Mouse (Mus musculus): ENCODE measurements around the gene Gm572. TPM values are rescaled to one million over a fixed set of nuclear protein-coding genes. Genes with fewer than 3 reads are reported as not detected.

The Gm572 gene
- polyA plus RNA-seq, 1 experiment from 2014 or later = 0.19 TPM

DNA sequence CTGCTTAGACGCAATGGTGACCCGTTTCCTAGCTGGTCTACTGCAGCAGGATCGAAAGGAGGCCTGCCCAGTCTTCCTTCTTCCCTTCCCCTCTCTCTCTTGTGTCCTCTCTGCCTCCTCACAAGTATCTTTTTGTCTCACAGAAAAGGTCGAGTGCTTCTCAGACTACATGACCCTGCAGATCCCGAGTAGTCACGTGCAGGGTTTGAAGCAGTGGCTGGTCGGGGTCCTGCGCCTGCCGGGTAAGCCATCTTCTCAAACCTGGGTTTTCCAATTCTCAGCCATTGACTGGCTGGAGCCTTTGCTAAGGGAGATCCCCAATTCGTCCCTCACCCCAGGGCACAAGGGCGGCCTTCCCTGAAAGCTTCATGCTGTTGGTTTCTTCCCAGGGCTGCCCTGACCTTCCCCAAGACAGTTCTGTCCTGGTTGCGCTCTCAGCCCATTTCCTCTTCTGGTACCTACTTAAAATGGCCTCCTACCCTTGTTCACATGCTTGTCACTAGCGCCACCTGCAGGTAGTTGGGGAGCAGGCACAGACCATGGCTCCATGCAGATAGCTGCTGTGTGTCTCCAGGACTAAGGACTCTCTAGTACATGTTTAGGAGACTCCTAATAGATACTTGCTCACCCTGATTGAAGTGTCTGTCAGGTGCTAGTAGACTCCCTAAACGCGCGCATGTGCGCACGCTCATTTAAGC lies 11.7 kb downstream of the Gm572 start:
- 87% methylated on average over 18 of the region's 18 CpGs for WGBS
- H3K4me2 ChIP-seq (ENCODE audit: low read length) = no peak overlapping the region
- H3K27me3 ChIP-seq (ENCODE audit: control insufficient read depth, insufficient read depth, low read length) = no peaks in the 10 kb centered on the region
- H3K27ac ChIP-seq (replicated peaks in 1 of 2; ENCODE audit: control insufficient read depth in 1 of 2, insufficient read depth in 1 of 2, low read depth in 2 of 2, low read length in 2 of 2) = no peak overlapping the region
- no peak overlapping the region for H3K4me3 ChIP-seq (ENCODE audit: control insufficient read depth in 1 of 2, insufficient read depth in 1 of 2, low read depth in 1 of 2, low read length in 2 of 2)
- H3K9ac ChIP-seq (ENCODE audit: low read length) = no peak overlapping the region
- peaks cover 11 to 13% of the 10 kb centered on the region in 2 experiments for H3K4me1 ChIP-seq (ENCODE audit: control insufficient read depth in 2 of 2, insufficient read depth in 2 of 2, low read length in 2 of 2)
- no peak for ATAC-seq (ENCODE audit: insufficient number of reproducible peaks, insufficient read depth, low FRiP score, low read depth)
- 0 out of 2 replicates have a peak, but pooled peaks cover 3% of the 10 kb centered on the region for H3K9me3 ChIP-seq (ENCODE audit: control insufficient read depth, low read length)
- no peaks in the 10 kb centered on the region for H3K36me3 ChIP-seq (ENCODE audit: control insufficient read depth, insufficient read depth, low read length)

DNA sequence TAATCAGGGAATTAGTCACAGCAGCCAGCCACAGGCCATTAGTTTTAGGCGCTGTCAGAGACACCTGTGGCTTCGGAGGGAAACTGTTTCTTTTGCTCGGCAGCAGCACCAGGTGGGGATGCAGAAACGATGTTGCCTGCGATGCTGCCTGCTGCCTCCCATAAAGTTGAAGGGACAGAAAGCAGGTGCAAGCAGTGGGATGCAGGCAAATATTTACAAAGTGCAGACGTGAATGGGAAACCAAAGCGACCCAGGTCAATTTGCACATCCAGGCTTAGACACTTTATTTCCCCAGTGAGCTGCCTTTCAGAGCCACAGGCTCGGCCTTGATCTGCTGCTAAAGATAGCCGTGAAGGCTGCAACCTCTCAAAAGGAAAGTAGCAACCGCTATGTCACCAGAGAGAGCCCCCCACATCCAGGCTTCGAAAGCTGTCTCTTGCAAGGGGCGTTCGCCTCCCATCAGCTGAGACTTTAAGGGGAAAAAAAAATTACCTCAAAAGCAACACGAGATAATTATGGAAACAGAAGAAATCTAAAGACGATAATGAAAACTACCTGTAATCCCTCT lies 13.7 kb downstream of the Gm572 start:
- 0 out of 2 replicates have a peak, but pooled peaks cover 3% of the 10 kb centered on the region for H3K9me3 ChIP-seq (ENCODE audit: control insufficient read depth, low read length)

DNA sequence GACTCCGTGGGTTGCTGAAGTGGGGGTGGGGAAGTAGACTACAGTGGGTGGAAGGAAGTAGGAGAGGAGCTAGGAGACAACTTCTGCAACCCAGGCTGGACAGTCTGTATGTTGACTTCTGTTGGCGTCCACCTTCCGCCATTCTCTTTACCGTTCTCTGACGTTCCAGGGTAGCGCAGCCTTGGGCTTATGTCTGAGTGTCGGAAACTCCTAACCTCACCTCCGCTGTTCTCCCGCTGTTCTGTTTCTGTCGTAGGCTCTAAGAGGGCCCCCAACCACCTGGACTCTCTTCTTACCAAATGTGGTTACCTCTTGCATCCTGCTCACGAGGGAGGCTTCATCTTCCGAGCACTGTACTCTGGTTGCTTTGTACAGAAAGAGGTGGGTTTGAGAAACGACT lies 14.7 kb downstream of the Gm572 start:
- Histone ChIP-seq H3K9ac (ENCODE audit: low read length) (no peak overlapping the region), H3K9me3 (ENCODE audit: control insufficient read depth, low read length) (0 out of 2 replicates have a peak, but pooled peaks cover 3% of the 10 kb centered on the region), H3K4me2 (ENCODE audit: low read length) (peak overlapping the region; percentile 56; the same call in 1 of the 2 replicates), H3K27me3 (ENCODE audit: control insufficient read depth, insufficient read depth, low read length) (no peaks in the 10 kb centered on the region), H3K4me1 (ENCODE audit: control insufficient read depth in 2 of 2, insufficient read depth in 2 of 2, low read length in 2 of 2) (peaks cover 17 to 23% of the 10 kb centered on the region in 2 experiments), H3K27ac (replicated peaks in 1 of 2; ENCODE audit: control insufficient read depth in 1 of 2, insufficient read depth in 1 of 2, low read depth in 2 of 2, low read length in 2 of 2) (0 out of 4 replicates have a peak overlapping the region, but pooled peaks of 1 of the 2 experiments have one; percentile 6), H3K4me3 (ENCODE audit: control insufficient read depth in 1 of 2, insufficient read depth in 1 of 2, low read depth in 1 of 2, low read length in 2 of 2) (no peak overlapping the region), H3K36me3 (ENCODE audit: control insufficient read depth, insufficient read depth, low read length) (no peaks in the 10 kb centered on the region)
- no peak for ATAC-seq (ENCODE audit: insufficient number of reproducible peaks, insufficient read depth, low FRiP score, low read depth)
- WGBS = 81% methylated on average over 13 of the region's 13 CpGs

More for the DNA sequence above, 13.7 kb downstream of the Gm572 start:
- 19% methylated on average over 15 of the region's 15 CpGs for WGBS
- no peaks in the 10 kb centered on the region for H3K36me3 ChIP-seq (ENCODE audit: control insufficient read depth, insufficient read depth, low read length)
- no peak for ATAC-seq (ENCODE audit: insufficient number of reproducible peaks, insufficient read depth, low FRiP score, low read depth)
- H3K4me2 ChIP-seq (ENCODE audit: low read length) = peak overlapping the region; percentile 56
- no peaks in the 10 kb centered on the region for H3K27me3 ChIP-seq (ENCODE audit: control insufficient read depth, insufficient read depth, low read length)
- peak overlapping the region; percentile 30; the same call in 1 of the 2 replicates for H3K9ac ChIP-seq (ENCODE audit: low read length)
- peak overlapping the region in 1 of 2 experiments; percentile 3; a peak in 2 of 4 replicates for H3K4me3 ChIP-seq (ENCODE audit: control insufficient read depth in 1 of 2, insufficient read depth in 1 of 2, low read depth in 1 of 2, low read length in 2 of 2)
- peaks cover 11 to 14% of the 10 kb centered on the region in 2 experiments for H3K4me1 ChIP-seq (ENCODE audit: control insufficient read depth in 2 of 2, insufficient read depth in 2 of 2, low read length in 2 of 2)
- H3K27ac ChIP-seq (replicated peaks in 1 of 2; ENCODE audit: control insufficient read depth in 1 of 2, insufficient read depth in 1 of 2, low read depth in 2 of 2, low read length in 2 of 2) = peak overlapping the region; percentile 17 to 28; a peak in 2 of 4 replicates

DNA sequence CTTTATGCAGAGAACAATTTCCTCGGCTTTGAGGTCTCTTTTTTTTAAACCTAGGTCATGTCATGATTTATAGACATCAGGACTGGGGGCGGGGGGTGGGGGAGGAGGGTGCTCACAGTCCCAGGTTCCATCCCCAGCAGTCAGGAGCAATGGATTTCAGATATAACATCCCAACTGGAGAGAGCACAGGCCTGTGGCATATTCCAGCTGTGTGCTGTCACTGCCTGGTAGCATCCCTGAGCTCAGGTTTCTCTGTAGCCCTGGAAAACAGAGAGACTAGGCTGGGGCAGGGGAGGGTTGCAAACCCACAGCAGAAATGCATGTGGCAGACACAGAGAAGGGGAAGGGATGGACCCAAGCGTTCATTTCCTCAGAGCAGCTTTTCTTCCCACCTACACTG lies 17.1 kb downstream of the Gm572 start:
- H3K4me2 ChIP-seq (ENCODE audit: low read length) = no peak overlapping the region
- WGBS = 71% methylated on average over 3 of the region's 3 CpGs
- no peak overlapping the region for H3K4me3 ChIP-seq (ENCODE audit: control insufficient read depth in 1 of 2, insufficient read depth in 1 of 2, low read depth in 1 of 2, low read length in 2 of 2)
- H3K9me3 ChIP-seq (ENCODE audit: control insufficient read depth, low read length) = no peaks in the 10 kb centered on the region
- peaks cover 24 to 28% of the 10 kb centered on the region in 2 experiments for H3K4me1 ChIP-seq (ENCODE audit: control insufficient read depth in 2 of 2, insufficient read depth in 2 of 2, low read length in 2 of 2)
- no peaks in the 10 kb centered on the region for H3K27me3 ChIP-seq (ENCODE audit: control insufficient read depth, insufficient read depth, low read length)
- H3K9ac ChIP-seq (ENCODE audit: low read length) = no peak overlapping the region
- no peaks in the 10 kb centered on the region for H3K36me3 ChIP-seq (ENCODE audit: control insufficient read depth, insufficient read depth, low read length)
- H3K27ac ChIP-seq (replicated peaks in 1 of 2; ENCODE audit: control insufficient read depth in 1 of 2, insufficient read depth in 1 of 2, low read depth in 2 of 2, low read length in 2 of 2) = no peak overlapping the region
- ATAC-seq (ENCODE audit: insufficient number of reproducible peaks, insufficient read depth, low FRiP score, low read depth) = no peak

DNA sequence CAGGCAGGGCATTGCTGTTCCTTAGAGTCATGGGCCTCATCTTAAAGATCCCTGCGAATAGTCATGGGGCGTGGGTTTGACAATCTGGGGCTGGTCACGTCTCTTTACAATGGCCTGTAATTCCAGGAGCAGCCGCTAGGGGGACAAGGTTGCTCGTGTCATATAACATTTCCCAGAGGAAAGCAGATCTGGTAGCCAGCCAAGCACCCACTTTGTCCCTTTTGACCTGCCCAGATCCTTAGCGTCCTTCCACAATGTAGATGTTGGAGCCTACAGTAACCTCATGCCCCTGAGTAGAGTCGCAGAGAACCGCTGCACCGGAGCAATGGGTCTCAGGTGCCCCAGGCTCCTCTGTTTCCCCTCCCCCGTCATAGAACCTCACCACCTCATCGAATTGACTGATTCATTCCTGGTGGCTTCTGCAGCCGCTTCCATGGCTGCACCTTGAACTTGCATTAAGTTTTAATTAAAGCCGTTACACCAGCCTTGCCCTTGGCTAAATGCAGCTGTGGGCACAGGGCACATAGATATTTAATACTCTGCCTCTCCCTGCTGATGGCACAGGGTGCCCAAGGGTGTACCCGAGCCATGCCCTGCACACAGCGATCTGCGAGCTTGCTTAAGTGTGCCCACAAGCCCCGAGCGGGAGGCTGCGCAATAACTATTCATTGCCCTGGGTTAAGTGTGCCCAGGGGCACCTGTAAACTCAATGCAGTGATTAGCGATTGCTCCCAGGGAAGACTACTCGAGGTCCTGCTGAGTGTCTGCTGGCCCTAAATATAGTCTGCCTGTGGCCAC lies 19.2 kb downstream of the Gm572 start:
- peaks cover 27 to 28% of the 10 kb centered on the region in 2 experiments for H3K4me1 ChIP-seq (ENCODE audit: control insufficient read depth in 2 of 2, insufficient read depth in 2 of 2, low read length in 2 of 2)
- peak overlapping the region; percentile 36; the same call in 1 of the 2 replicates for H3K9ac ChIP-seq (ENCODE audit: low read length)
- H3K27me3 ChIP-seq (ENCODE audit: control insufficient read depth, insufficient read depth, low read length) = no peaks in the 10 kb centered on the region
- no peak overlapping the region for H3K4me3 ChIP-seq (ENCODE audit: control insufficient read depth in 1 of 2, insufficient read depth in 1 of 2, low read depth in 1 of 2, low read length in 2 of 2)
- WGBS = 29% methylated on average over 21 of the region's 21 CpGs
- peak overlapping the region in 1 of 2 experiments; percentile 47; a peak in 1 of 4 replicates for H3K27ac ChIP-seq (replicated peaks in 1 of 2; ENCODE audit: control insufficient read depth in 1 of 2, insufficient read depth in 1 of 2, low read depth in 2 of 2, low read length in 2 of 2)
- 0 out of 2 replicates have a peak, but pooled peaks have one; percentile 10 for ATAC-seq (ENCODE audit: insufficient number of reproducible peaks, insufficient read depth, low FRiP score, low read depth)
- H3K9me3 ChIP-seq (ENCODE audit: control insufficient read depth, low read length) = no peaks in the 10 kb centered on the region
- H3K36me3 ChIP-seq (ENCODE audit: control insufficient read depth, insufficient read depth, low read length) = no peaks in the 10 kb centered on the region
- H3K4me2 ChIP-seq (ENCODE audit: low read length) = peak overlapping the region; percentile 58

DNA sequence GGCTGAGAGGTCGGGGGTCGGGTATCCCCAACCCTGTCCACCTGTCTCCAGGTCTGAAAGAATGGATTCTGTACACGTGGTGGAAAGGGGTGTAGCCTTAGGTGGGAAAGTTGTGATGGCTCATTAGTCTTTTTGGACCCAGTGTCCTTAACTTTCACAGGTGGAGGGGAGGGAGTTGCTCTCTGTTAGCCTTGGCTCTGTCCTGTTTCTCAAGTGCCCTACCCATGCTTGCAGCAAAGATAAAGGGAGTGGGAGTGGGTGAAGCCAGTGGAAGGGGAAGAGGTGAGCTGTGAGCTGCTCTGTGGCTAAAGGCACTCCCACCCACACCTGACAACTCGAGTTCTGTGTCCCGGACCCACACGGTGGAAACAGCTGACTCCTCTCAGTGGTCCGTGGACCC lies 20.2 kb downstream of the Gm572 start:
- WGBS = 77% methylated on average over 7 of the region's 7 CpGs
- H3K4me1 ChIP-seq (ENCODE audit: control insufficient read depth in 2 of 2, insufficient read depth in 2 of 2, low read length in 2 of 2) = peaks cover 28 to 35% of the 10 kb centered on the region in 2 experiments
- no peak overlapping the region for H3K9ac ChIP-seq (ENCODE audit: low read length)
- no peaks in the 10 kb centered on the region for H3K9me3 ChIP-seq (ENCODE audit: control insufficient read depth, low read length)
- H3K27me3 ChIP-seq (ENCODE audit: control insufficient read depth, insufficient read depth, low read length) = no peaks in the 10 kb centered on the region
- no peaks in the 10 kb centered on the region for H3K36me3 ChIP-seq (ENCODE audit: control insufficient read depth, insufficient read depth, low read length)
- H3K27ac ChIP-seq (replicated peaks in 1 of 2; ENCODE audit: control insufficient read depth in 1 of 2, insufficient read depth in 1 of 2, low read depth in 2 of 2, low read length in 2 of 2) = no peak overlapping the region
- no peak overlapping the region for H3K4me3 ChIP-seq (ENCODE audit: control insufficient read depth in 1 of 2, insufficient read depth in 1 of 2, low read depth in 1 of 2, low read length in 2 of 2)
- H3K4me2 ChIP-seq (ENCODE audit: low read length) = no peak overlapping the region
- ATAC-seq (ENCODE audit: insufficient number of reproducible peaks, insufficient read depth, low FRiP score, low read depth) = no peak

DNA sequence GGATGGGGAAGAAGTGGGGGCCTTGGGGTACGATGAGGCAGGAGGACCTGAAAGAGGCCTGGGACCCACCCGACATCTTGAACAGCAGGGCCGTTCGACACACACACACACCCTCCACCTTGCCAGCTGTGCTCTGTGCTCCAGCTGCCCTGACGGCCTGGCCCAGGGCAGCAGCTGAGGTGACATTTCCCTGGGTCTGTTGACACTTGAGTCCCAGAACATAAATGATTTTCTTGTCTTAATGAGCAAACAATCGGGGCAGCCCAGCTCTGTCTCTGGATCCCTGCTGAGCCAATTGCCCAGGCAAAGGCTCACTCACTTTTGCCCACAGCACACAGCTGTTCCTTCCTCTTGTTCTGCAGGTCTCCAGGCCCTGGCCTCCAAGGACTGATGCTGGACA lies 20.9 kb downstream of the Gm572 start:
- WGBS = 75% methylated on average over 6 of the region's 6 CpGs
- Histone ChIP-seq H3K9ac (ENCODE audit: low read length) (no peak overlapping the region), H3K4me1 (ENCODE audit: control insufficient read depth in 2 of 2, insufficient read depth in 2 of 2, low read length in 2 of 2) (peaks cover 28 to 40% of the 10 kb centered on the region in 2 experiments), H3K36me3 (ENCODE audit: control insufficient read depth, insufficient read depth, low read length) (no peaks in the 10 kb centered on the region), H3K27me3 (ENCODE audit: control insufficient read depth, insufficient read depth, low read length) (no peaks in the 10 kb centered on the region), H3K4me3 (ENCODE audit: control insufficient read depth in 1 of 2, insufficient read depth in 1 of 2, low read depth in 1 of 2, low read length in 2 of 2) (no peak overlapping the region), H3K4me2 (ENCODE audit: low read length) (no peak overlapping the region), H3K9me3 (ENCODE audit: control insufficient read depth, low read length) (no peaks in the 10 kb centered on the region), H3K27ac (replicated peaks in 1 of 2; ENCODE audit: control insufficient read depth in 1 of 2, insufficient read depth in 1 of 2, low read depth in 2 of 2, low read length in 2 of 2) (no peak overlapping the region)
- ATAC-seq (ENCODE audit: insufficient number of reproducible peaks, insufficient read depth, low FRiP score, low read depth) = no peak
